Mouse (Mus musculus) cerebellum, postnatal 14 days (tissue): ENCODE measurements at regions not wholly inside any gene's neighbourhood (a gene's known extent, or its start where the extent isn't known, plus 50 kb on each side); places are given as distances from the start of the nearest gene placed in this dataset.

Source experiments
- DNase-seq, 2 experiments: peaks; one replicate each; pipeline ENCODE4 v3.0.0; 2021; ENCODE audit warnings: mixed read lengths in 2 of 2

DNA sequence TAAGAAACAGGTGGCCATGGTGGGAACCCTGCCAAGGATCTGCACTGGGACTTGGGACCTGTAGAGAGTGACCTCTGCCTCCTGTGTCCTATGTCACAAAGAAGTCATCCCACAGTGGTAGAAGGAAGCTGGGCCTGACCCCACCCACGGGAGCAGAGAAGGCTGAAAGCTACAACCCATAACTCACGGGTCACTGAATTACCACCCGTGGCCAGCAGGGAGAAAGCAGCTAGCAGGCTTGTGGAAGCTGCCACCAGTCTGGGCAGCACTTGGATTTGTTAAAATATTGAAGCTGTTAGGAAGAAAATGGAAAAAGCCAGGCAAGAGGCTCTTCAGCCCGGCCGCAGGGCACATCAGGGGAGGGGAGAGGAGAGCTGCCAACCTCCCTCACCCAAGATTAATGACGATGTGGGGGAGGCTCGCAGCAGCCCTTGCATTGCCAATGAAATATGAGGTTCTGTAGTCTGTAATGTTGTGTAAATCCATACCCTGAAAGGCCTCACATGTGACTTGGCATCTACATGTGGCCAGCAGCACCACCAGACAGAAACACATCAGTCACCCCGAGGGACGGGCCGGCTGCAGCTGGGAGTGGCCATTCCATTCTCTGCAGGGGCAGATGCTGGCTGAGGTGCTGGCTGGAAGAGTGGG, 94.5 kb downstream of the Olfm1 start:
- DNase-seq: no peak

DNA sequence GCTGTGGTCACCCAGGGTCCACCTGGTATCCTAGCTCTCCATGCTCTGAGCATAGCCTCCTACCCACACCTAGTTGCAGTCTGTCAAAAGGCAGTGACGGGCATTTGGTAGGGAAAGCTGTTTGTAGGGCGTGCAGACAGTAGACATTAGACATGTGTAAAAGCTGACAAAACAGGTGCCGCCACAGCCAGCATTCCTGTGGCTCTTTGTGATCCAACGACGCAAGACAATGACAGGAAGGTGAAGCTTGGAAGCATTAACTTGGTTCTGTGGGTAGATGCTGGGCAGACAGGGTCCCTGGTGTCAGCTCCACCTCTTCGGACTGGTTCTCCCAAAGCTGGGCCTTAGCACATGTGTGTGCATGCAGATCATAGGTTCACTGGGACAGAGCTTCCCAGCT, 96.5 kb downstream of the Olfm1 start:
- DNase-seq: no peak

DNA sequence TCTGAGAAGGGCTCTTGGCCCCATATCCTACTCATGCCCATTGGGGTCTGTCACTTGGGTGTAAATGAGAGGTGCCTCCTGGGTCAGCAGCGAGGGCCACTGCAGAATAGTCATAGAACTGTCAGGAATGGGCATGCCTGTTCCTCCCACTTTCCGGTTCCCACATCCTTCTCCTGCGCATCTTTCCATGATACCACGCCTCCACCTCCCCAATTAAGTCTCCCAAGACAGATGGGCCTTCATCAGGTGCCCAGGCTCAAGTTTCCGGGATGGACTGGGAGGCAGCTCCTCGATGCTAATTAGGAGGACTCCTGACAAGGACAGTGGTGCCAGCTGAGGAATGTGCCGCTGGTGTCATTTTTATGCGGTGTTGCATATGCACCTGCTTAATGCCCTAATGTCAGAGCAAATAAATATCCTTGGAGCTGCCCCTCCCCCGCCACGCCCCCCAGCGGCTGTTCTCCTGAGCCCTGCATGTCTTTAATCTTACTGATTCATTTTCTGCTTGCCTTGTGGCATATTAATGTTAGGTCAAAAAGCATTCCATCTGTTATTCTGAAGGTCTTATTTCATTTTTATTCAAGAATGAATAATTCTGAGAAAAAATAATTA, 97.2 kb downstream of the Olfm1 start:
- DNase-seq: peak; percentile 56 to 73

DNA sequence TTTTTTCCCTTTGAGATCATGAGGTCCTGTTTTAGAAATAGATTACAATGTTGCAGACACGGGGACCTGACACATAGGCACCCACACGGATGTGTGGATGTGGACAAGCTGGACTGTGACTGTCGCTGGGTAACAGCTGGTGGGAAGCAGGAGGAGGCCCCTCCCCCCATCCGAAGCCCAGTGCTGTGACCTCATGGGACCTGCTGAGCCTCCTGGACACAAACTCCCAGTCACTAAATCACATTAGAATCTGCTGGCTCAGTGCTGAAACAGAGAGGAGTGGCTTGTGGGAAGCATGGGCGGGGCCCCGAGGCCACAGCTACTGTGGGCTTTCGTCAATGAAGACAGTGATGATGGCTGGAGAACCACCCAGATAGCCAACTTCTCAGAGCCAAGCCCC, 101.7 kb downstream of the Olfm1 start:
- DNase-seq: no peak

DNA sequence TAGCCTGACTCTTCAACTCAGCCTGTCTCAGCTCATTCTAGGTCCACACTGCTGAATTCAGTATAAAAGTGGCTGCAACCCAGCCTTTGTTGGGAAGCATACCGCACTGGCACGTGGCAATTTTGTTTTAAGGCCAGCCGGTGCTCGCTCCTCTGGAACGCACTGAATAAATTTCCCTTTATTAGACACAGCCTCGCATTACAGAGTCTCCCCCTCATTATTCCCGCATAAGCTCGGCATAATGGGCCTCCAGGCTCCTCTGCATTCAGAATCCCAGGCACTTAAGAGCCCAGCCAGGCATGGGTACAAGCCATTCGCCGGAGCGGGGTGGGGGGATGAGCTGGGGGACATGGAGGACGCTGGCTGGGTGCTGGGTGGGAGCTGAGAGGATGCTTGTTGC, 103.4 kb downstream of the Olfm1 start:
- no peak for DNase-seq

DNA sequence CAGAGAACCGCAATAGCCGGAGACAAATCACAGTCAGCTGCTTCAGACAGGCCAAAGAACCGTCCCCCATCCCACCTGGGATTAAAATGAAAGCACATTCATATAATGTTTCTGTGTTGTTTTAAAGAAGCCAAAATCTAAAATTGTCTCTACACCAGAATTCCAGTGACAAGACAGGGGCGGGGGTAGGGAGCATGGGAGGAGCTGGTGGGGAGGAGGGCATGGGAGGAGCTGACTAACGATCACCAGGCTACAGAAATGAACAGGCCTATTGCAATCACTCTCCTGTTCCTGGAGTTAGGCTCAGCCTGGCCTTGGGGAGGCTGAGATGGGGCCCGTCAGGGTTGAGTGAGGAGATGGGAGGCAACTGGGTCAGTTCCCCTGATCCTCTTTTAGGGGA, 105.9 kb downstream of the Olfm1 start:
- DNase-seq: no peak

DNA sequence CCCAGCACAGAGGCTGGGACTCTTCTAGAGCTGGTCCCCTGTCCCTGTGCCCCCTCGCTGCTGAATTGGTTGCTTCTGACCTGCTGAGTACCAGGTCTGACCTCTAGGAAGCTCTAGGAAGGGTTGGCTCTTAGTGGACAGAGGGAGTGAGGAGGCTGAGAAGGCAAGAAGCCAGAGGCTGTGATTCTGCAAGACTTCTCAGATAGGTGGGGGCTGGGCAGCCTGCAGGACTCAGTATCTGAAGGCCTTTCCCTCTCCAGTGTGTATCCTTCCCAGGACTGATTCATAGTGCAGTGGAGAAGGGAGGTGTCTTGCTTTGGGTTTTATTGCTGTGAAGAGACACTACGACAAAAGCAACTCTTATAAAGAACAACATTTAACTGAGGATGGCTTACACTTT, 106.6 kb downstream of the Olfm1 start:
- DNase-seq: no peak

DNA sequence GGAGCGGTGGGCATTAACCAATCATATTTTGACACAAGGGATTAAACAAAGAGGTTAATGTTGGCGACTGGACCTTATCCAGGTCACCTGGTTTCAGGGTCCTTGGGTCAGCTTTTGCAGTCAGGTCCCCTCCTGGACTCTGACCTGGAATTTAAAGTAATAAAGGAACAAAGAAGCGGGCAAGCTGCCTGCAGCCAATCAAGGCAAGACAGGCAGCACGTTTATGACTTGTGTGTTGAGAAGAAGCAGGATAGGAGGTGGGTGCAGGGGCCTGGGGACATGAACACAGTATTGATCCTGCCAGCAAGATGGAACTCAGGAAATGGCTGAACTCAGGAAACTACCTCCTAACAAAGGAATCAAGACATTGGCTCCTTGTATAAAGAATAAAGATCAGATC, 108.5 kb downstream of the Olfm1 start:
- no peak for DNase-seq

DNA sequence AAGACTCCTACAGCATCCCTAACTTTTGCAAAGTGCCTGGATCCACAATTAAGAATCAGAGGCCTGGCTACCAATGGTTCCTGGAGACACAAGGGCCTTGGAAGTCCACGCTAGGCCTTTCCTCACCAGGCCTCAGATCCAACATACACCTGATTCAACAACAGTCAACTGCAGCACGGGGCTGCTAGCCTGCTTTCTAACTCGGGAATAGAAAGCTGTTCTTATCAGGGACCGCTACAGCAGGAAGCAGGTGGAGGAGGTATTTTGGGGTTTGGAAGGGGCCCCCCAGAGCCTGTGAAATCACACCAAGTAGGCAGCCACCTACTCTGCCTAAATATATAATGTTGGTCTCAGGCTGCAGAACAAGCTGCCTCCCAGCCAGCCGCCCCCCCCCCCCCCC, 111.1 kb downstream of the Olfm1 start:
- no peak for DNase-seq

DNA sequence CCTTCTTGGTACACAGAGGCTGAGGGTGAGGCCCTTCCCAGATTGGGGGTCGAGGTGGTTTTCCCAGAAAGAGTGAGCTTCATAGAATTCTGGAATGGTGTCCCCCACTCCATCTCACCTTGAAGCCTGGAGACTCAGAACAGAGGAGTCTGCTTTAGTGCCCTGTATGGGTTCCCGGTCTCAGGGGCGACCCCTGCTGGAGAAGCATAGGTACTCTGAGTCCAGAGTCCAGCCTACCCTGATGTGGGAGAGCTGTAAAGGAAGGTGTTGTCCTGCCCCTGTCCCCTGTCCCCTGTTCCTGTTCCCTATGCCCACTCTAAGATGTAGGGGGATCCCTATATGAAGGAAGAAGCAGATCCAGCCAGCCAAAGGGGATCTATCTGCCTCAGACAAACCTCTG, 111.9 kb downstream of the Olfm1 start:
- DNase-seq: peak in 1 of 2 experiments; percentile 73

DNA sequence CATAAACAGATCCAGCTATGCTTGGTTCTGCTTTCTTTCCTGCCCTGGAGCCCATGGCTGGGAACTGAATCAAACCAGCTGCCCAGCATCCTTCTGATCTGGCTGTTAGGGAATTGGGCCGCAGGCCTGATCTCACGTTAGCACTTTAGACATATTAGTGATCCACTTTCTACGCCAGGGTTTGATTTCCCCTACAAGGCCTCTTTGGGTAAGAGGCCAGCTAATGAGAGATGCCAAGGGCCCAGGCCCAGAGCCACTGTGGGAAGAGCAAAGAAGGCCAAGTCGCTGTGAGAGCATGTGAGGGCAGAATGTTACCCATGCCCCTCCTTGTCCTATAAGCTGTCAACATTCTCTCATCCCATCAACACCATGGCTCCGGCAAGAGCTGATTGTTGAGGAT, 116.3 kb downstream of the Olfm1 start:
- peak; percentile 71 to 79 for DNase-seq

DNA sequence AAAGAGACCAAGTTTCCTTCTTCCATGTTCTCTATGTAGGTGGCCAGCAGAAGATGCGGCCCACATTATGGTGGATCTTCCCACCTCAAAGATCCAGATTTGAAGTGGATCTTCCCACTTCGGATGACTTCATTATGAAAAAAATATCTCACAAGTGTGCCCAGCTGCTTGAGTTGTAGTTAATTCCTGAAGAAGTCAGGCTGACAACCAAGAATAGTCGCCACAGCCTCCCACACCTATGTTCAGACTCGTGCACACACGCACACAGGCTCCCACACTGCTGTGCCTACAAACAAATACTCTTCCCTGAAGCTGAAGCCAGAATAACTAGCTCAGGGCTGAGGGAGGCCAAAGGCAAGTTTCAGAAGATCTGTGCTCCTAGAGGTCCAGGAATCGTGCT, 119.4 kb downstream of the Olfm1 start:
- no peak for DNase-seq

DNA sequence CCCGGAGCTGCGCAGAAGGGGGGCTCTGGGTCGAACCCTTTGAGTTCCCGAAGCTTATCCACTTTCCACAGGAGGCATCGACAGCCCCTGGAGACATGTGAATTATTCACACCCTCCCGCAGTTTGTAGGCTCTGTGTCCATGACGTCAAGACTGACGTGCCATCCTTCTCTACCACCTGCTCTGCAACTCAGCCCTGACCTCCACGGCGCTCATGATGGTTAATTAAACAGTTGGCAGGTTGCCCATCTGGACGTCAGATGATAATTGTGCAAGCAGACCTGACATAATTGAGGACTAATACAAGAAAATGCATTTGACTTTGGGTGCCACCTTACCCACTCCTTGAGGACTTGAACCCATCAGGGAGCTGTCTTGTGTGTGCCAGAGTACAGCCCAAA, 121.1 kb upstream of the Ppp1r26 start:
- DNase-seq: peak; percentile 73 to 77

DNA sequence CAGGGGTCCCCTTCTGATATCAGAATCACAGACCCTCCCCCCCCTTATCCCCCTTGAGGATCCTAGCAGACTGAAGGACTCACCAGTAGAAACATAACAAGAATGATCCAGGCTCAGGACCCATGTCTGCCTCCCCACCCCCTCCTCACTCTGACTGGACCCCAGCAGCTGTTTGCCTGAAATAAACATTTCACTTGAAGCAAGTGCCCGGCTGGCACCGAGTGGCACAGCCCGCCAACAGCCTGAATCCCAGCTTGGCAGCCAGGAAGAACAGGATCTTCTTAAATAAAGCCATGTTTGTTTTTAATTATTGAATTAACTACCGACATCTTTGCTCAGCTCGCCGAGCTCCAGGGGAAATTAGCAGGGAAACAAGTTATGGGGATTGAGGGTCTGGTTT, 120.5 kb upstream of the Ppp1r26 start:
- DNase-seq: peak; percentile 43 to 53

DNA sequence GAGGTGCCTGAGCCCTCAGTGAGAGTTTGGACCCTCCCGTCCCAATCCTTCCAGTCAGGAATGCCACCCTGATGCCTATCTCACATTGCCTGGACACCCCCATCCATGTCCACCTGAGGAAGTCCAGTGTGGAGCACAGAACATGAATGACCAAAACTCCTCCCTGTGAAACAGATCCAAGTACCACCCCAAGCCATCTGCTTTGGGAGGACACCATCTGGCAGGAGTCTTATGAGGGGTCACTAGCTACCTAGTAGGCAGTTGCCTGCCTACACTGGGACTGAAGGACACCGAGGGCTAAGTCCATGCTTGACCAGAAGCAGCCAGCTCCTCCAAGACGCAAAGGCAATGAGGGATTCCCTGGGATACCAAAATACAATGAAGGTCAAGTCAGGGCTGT, 119.9 kb upstream of the Ppp1r26 start:
- DNase-seq: peak; percentile 50 to 78

DNA sequence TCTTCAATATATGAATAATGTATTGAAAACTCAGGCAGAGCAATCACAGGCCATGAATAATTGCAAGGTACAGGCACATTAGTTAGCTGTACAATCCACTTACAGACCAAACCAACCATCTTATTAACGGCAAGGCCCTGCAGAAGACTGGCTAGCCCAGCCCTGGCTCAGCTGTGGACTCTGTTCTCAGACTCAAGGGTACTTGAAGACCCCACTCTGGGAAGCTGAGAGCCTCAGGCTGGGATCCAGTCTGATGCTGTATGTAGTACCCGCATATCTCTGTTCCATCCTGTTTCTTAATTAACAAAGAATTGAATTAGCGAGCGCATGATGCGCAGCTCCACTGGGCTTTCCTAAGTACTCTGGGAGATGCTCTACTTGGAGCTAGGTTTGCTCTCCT, 117.5 kb upstream of the Ppp1r26 start:
- no peak for DNase-seq

DNA sequence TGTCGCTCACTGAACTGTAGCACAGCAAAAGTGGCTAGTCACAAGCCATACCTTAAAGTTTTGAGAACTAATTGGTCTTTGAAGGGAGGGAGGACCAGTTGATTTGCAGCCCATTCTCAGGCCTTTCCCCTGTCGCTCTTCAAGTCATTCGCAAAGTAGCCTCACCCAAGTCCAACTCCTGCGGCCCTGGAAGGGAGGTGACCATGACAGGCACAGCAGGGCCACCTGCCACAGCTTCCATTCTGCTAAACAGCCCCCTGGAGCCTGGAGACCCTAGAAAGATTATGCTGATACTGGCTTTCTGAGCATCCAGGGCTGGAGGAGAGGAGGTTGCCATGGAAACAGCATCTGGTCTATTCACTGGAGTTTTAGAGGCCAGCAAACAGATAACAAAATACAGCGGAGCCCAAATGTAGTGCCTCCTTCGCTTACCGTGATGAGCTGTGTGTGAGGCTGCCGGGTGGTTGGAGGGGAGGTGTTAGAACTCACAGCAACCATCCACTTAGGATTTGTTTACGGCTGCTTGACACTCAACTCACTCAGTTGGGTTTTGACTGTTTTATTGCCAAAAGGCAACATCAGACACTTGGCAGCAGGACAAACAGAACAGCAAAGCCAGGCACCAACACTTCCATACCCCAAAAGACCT, 111.3 kb upstream of the Ppp1r26 start:
- peak in 1 of 2 experiments; percentile 25 for DNase-seq

DNA sequence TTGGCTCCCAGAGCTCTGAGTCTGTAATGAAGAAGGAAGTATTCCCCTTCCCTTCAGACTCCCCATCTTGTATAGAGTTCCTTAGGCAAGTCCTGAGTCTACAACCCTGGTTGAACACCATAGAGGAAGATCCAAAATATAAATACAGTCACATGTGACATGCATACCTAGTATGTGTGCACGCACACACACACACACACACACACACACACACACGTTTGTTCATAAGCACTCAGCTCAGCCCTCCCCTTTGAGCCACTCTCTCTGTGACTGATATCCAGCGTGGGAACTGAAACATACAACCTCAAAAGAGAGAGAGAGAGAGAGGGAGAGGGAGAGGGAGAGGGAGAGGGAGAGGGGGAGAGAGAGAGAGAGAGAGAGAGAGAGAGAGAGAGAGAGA, 110.8 kb upstream of the Ppp1r26 start:
- DNase-seq: no peak

DNA sequence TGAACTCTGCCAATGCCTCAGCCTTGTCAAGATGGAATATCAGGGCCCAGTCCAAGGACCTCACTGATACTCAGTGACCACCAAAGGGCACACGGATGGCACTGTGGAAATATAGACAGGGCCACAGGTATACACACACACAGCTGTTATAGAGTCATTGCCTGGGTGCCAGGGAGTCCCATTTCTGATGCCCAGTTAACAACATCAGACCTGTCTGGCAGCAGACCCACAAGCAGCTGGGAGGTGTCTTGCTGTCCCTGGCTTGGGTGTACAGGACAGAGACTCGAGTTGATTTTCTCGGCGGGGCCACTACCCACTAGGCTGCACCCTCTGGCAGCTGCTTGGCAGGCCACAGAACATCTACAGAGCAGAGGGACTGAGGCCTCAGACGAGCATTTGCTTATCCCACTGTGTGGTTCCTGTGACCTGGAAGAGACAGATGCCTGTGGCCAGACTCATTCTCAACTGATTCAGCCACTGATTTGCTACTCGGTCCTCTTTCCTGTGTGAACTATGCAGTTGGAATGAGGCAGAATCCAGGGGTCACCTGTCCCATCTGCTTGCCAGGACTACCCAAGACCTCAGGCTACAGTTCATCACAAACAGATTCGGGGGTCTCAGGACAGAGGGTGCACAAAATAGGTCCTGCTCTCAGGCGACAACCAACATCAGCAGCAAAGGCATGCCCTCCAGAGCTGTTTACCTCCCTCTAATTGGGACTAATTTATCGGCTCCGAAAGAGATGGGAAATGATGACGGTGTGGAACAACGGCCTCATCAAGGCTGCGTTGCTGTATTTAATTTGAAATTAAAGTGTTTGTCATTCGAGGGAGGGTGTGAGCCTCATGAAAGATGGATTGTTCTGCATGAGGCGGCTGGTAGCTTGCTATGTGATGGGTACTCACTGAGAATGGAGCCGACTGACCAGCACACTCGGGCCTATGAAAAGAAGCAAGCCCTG, 110.0 kb upstream of the Ppp1r26 start:
- no peak for DNase-seq

DNA sequence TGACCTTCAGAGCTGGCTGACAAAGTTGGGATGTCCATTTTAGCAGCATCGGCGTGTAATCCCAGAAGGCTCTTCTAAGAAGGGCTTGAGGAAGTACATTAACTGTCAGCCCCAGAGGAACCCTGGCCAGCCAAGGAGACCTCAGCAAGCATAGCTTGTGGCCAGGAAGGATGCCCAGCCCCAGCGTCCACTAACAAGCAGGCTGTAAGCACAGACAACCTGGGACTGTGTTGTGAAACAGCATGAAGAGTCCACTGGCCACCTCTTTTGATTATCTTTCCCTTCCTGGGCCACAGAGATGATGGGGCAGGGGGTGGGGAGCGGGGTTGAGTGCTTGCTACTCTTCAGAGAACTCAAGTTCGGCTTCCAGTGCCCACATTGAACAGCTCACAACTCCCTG, 109.0 kb upstream of the Ppp1r26 start:
- no peak for DNase-seq

DNA sequence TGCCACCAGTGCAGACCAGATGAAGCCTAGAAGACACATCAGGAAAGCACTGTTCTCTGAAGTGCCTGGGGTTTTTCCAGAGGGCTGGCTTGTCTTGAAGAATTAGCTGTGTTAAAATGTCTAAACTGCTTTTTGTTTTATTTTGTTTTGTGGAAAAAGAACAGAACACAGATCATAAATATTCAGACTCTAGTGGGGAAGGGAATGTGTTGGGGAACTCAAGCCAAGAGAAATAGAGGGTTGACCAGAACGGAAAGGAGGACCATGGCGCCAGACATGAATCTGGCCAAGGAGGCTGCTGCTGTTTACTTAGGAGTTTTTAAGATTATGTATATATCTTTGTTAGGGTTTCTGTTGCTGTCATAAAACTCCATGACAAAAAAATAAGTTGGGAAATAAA, 105.3 kb upstream of the Ppp1r26 start:
- no peak for DNase-seq

DNA sequence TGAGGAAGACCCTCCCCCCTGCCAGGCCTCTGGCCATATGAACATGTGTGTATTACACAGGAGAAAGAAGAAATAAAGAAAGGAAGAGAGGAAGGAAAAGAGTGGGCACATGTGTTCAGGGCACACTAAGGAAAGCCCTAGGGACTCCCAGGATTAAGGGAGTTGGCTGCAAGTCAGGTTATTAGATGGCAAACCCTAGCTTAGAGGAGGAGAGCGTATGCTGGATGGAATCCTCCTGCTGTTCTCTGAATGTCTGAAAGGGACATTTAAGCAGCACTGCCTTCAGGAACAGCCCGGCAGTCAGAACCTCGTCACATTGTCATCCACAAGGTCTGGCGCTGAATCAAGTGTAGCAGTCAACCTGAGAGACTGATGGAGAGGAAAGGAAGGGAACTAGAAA, 98.1 kb upstream of the Ppp1r26 start:
- peak; percentile 42 to 51 for DNase-seq

DNA sequence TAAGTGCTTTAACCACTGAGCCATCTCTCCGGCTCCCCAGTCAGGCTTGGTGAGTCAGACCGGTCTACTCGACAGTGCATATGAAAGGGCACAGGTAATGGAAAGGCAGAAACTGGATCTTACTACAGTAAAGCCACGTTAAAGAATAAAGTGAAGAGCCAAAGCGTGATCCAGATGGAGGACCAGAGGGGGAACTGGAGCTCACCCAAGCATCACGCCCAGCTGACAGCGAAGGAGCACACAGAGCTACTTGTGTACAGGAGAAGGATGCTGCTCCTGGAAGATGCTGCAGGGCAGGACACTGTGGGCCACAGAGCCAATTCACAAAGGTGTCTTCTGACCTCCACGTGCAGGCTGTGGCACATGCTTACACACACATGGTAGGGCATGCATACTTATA, 96.7 kb upstream of the Ppp1r26 start:
- no peak for DNase-seq
